Mouse (Mus musculus) brain, embryonic 14.5 days (tissue): ENCODE results near the gene Slc19a1.

Source experiments
- CTCF ChIP-seq: fragments of 200-500 bp; IDR thresholded peaks from 2 replicates; pipeline ENCODE4 v1.5.1; 2012; ENCODE audit warnings: inconsistent platforms, mild to moderate bottlenecking, moderate library complexity, borderline replicate concordance; ENCODE audit not compliant: insufficient read depth, insufficient read length; ENCODE audit errors: extremely low read depth
- POLR2A ChIP-seq: fragments of 200-500 bp; IDR thresholded peaks from 2 replicates; pipeline ENCODE4 v1.6.1; 2012; ENCODE audit warnings: mild to moderate bottlenecking, inconsistent platforms, borderline replicate concordance; ENCODE audit not compliant: poor library complexity, insufficient read depth, insufficient read length, severe bottlenecking; ENCODE audit errors: extremely low read depth

DNA sequence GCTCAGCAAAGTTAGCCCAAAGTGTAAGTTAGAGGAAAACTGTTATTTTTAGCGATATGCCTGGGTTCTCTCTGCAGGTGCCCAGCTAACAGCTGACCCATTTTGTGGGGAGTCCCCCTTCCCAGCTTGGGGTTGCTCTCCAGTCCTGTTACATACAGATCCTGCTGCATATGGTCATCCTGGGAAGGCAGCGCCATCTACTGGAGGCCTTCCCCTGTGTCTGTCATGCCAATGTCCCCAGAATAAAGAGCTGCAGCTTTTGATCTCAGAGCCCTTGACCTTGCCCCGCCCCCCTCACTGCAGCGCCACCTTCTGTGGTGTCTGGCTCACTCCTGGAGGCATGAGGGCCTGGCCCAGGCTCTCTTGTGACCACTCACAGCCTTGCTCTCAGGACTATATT, 38.0 kb downstream of the Slc19a1 start:
- peak; percentile 76 for TF ChIP-seq CTCF
- TF ChIP-seq POLR2A, result no peak
